Mouse (Mus musculus) olfactory bulb, adult 2 months (tissue): ENCODE measurements around the gene Bbs9.

Experiments used
- CTCF ChIP-seq: fragments of 200-500 bp; IDR thresholded peaks from 2 replicates; pipeline ENCODE4 v1.5.1; 2012; ENCODE audit warnings: low read depth, mild to moderate bottlenecking, low read length, moderate library complexity; ENCODE audit not compliant: insufficient read depth
- POLR2A ChIP-seq: fragments of 200-500 bp; IDR thresholded peaks from 2 replicates; pipeline ENCODE4 v1.6.1; 2012; ENCODE audit warnings: mild to moderate bottlenecking, low read depth, low read length, moderate library complexity; ENCODE audit not compliant: insufficient read depth

DNA sequence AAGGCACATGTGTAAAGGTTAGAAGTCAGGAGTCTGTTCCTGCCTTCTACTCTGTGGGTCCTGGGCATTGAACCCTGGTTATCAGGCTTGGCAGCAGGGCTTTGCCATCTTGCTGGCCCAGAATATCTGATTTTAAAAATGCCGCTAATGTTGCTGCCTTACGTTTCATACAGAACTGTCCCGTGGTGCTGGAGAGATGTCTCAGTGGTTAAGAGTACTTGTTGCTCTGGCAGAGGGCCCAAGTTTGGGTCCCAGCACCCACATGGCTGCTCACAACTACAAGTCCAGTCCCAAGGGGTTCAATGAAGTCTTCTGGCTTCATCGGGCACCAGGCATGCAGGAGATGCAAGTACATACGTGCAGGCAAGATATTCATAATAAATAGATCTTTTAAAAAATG, 9.3 kb upstream of the Bbs9 start:
- TF ChIP-seq POLR2A (no peak), CTCF (no peak)
